Mouse (Mus musculus): ENCODE measurements around the gene Nol10.
"Not testable (repeated sequence)": the region's sequence is repeated elsewhere in the genome, so short reads cannot be mapped to it uniquely, and the experiment has no call there.

The Nol10 gene

DNA sequence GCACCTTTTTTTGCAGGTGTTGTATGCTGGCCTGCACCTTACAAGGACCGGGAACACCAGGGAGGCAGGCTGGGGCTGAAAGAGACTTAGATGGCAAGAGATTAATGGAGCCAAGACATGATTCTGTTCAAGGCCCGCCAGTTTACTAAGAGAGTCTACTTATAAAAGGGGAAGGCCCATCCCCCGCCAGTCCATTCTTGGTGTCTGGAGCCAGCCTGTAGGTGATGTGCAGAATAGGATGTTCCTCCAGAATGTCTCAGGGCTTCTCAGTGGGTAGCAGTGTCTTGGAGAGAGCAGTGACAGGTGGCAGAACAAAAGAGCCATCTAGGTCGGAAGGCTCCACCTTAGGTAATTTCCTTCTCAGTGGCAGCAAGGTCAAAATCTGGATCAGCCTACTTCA is 111.0 kb downstream of the Nol10 start:
- in situ Hi-C loops (cut with MseI, MboI): not testable (repeated sequence)

DNA sequence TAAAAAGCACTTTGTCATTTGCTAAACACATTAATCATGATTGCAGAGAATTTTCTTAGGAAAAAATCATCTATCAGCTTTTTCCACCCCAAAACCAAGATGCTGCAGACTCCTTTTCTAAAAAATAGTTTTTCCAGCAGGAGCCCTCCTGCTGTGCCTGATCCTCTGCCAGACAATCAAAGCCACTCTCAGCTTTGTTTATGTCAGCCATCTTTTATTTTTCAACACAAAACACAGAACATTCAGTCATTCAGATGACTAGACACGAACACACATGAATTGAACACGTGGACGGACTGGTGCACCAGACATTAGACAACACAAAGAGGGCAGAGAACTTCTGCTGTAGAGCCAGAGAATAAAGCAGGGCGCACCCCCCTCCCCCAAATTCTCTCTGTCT is 115.4 kb downstream of the Nol10 start:
- in situ Hi-C loops (cut with MseI, MboI): no loop called here

DNA sequence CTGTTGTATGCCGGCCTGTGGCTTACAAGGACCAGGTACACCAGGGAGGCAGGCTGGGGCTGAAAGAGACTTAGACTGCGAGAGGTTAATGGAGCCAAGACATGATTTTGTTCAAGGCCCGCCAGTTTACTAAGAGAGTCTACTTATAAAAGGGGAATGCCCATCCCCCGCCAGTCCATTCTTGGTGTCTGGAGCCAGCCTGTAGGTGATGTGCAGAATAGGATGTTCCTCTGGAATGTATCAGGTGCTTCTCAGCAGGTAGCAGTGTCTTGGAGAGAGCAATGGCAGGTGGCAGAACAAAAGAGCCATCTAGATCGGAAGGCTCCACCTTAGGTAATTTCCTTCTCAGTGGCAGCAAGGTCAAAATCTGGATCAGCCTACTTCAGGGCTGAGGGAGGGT is 116.3 kb downstream of the Nol10 start:
- in situ Hi-C loops (cut with MseI, MboI): not testable (repeated sequence)

DNA sequence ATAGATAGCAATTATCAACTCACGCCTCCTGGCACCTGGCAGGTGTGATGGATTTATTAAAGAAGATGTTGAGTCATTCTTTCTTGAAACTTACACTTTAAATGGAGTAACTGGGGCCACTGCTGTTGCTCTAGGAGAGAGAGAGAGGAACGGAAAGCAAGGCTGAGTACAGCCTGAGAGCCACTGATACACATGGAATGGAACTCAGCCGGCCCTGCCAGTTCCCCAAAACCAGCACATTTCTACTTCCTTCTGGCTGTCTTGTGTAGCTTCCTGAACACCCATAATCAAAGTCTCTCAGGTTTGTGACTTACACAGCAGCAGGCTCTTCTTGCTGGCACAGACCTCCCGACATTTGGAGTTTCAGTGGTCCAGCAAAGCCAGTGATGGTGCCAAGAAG is 118.5 kb downstream of the Nol10 start:
- in situ Hi-C loops (cut with MseI, MboI): no loop called here

DNA sequence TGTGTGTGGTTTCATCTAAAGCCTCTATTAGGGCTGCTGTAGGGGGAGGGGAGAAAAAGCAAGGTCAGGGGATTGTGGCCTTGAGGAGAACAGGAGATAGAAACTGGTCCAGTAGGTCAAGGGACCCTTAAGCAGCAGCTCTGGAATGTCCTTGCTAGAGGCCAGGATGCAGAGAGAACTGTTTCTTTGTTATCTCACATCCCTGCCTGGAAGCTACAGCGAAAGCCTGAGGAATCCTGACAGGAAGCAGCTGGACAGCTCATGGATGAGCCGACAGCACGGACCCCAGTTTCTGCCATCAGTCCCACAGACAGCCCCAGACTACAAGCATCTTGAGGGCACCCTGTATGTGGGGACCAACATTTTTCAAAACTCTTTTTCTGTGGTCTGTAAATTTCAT is 120.1 kb downstream of the Nol10 start:
- in situ Hi-C loops (cut with MseI, MboI): no loop called here

DNA sequence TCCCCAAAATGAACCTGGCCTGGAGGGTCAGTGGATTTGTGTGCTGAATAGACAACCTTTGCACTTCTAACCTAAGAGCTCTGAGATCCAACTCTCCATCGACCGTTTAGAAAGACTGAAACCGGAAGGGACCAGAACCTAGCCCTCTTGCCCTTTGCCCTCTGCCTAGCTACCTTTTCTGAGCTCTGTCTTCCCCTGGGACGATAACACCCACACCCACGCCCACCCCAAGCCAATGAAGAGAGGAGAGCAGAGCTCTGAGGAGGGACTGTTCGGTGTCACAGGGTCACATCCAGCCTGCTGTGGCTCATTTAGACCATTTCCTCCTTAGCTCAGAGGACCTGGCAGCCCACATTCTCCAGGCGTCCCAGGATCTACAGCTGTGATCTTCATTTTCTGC is 121.6 kb downstream of the Nol10 start:
- in situ Hi-C loops (cut with MseI, MboI): no loop called here

DNA sequence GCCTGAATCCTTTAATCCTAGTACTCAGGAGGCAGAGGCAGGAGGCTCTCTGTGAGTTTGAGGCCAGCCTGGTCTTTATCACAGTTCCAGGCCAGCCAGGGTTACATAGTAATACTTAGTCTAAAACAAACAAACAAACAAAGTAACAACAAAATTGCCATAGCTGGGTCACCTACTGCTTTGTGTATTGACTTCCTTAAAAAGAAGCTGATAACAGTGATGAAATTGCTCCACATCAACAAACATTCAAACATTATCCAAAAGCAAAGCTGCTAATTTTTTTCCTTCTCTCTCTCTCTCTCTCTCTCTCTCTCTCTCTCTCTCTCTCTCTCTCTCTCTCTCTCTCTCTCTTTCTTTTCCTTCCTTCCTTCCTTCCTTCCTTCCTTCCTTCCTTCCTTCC is 122.3 kb downstream of the Nol10 start:
- in situ Hi-C loops (cut with MseI, MboI): not testable (repeated sequence)

DNA sequence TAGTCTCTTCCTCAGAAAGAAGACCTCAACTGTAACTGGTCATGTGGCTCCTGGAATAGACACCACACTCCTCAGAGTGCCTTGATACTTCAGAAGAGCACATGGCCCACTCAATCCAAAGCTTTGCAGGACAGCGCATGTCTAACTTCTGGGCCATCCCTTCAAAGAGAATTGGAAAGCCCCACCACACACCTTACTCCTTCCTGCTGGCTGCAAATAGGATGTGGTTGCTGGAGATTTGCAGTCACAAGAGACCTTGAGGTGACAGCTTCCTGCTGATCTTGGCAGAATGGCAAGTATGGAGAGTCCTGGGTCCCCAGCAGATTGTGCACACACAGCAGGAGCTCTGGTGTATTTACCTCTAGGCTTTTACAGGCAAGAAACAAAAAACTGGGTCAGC is 123.1 kb downstream of the Nol10 start:
- in situ Hi-C loops (cut with MseI, MboI): no loop called here

DNA sequence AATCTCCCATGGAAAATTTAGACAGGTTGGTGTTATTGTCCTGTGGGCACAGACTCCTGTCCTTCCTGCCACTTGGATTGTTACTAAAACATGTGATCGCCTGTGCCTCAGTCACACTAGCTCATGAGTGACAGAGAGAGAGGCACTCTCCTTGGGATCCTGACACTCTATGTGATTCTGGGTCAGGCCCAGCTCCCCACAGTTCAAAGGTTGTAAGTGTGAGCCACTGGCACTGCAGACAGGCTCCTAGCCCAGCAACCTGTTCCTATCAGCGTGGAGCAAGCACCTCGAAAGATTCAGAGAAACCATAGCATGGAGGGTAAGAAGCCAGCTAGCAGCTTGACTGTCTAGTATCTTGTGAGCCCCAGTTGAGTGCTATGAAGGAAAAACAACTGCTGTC is 124.9 kb downstream of the Nol10 start:
- in situ Hi-C loops (cut with MseI, MboI): no loop called here

DNA sequence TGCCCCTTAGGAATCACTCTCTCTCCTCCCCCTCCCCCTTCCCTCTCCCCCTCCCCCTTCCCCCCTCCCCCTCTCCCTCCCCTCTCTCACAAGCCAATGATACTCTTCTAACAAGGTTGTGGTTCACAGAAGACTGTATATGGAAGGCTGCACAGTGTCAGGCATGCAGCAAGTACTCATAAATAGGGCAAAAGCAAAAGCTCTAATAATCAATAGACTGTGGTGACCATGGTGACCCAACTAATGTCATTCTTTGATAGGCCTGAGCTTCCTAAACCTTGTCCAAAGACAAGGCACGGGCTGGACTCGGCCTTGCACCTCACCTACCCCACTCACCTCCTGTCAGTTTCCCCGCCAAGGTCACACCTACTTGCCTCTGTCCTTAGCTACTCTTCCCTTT is 125.6 kb downstream of the Nol10 start:
- in situ Hi-C loops (cut with MseI, MboI): no loop called here

DNA sequence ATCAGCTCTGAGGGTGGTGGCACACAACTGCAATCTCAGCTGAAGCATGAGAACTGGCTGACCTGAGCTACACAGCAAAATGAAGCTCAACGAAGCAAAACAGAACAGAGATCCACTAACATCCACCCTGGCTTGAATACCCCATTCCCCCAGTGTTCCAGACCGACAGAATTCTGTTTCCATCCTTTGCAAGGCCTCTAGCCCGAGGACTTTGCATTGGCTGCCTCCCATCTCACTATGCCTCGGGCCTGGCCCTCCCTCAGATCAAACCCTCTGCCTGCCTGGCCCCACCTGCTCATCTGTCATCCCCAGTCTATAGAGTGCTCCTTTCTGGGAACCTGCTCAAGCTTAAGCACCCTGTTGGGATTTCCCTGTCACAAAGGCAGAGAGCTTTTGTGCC is 126.4 kb downstream of the Nol10 start:
- in situ Hi-C loops (cut with MseI, MboI): no loop called here

DNA sequence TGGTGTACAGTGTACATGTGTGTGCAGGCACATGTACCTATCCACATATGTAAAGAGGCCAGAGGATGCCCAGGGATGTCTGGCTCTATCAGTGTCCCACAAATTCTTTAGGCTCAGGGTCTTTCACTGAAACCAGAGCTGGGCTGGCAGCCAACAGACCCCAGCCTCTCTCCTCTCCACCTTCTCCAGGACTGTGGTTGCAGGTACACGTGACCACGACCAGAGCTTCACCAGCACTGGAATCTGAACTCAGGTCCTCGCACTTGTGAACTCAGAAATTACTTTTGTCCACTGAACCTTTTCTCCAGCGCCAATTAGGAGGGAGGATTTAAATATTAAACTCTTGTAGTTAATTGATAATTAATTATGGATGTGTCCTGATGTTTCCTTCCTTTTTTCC is 126.9 kb downstream of the Nol10 start:
- in situ Hi-C loops (cut with MseI, MboI): no loop called here

DNA sequence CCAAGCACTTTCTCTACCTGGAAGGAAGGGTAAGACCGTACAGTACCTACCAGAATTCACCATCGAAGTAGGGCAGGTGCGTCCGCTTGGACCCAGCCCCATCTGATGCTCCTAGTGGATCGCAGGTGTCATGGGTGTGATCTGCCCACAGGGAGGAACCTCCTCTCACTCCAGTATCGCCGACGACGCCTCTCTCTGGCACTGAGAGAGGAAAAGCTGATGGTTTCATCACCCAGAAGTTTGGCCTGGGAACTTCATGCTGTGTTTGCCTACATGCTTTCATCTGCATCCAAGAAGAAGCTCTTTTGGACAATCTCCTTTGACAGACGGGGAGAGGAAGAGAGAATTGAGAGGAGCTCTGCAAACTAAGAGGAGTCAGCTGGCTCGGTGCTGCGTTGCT is 129.9 kb downstream of the Nol10 start:
- in situ Hi-C loops (cut with MseI, MboI): no loop called here

DNA sequence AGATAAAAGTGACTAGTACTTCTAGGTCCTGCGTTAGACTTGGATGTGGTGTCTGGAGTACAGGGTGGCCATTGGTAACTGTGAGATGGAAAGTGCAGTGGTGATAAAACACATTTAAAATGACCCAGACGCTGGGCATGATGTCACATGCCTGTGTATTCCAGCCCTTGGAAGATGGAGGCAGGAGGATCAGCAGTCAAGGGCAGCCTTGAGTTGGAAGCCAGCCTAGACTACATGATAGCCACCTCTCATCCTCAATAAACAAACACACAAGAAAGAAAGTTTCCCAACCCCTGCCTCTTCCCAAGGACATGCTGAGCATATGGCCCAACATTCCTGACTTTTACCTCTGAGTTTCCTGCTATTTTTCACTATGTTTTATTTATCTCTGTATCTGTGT is 130.6 kb downstream of the Nol10 start:
- in situ Hi-C loops (cut with MseI, MboI): no loop called here

Data from mouse trophoblast stem cell (cell line).